Mouse (Mus musculus) midbrain, embryonic 10.5 days (tissue): ENCODE measurements at regions not wholly inside any gene's neighbourhood (a gene's known extent, or its start where the extent isn't known, plus 50 kb on each side); places are given as distances from the start of the nearest gene placed in this dataset.

Experiments used
- DNase-seq: peaks from one replicate; pipeline ENCODE4 v3.0.0-alpha.2; 2017; ENCODE audit warnings: low spot score
- H3K27ac ChIP-seq: fragments of 300-500 bp; sonication (generic); replicated peaks from 2 replicates; pipeline ENCODE4 v1.5.1; 2016; ENCODE audit warnings: mild to moderate bottlenecking
- H3K27me3 ChIP-seq: fragments of 300-500 bp; sonication (generic); 2 replicates; pipeline ENCODE4 v1.6.1; 2016; ENCODE audit warnings: low read depth, mild to moderate bottlenecking; ENCODE audit not compliant: poor library complexity, severe bottlenecking
- H3K36me3 ChIP-seq: fragments of 300-500 bp; sonication (generic); 2 replicates; pipeline ENCODE4 v1.6.1; 2016; ENCODE audit warnings: mild to moderate bottlenecking, moderate library complexity
- H3K4me1 ChIP-seq: fragments of 300-500 bp; sonication (generic); 2 replicates; pipeline ENCODE4 v1.6.1; 2016
- H3K4me3 ChIP-seq: fragments of 300-500 bp; sonication (generic); 2 replicates; pipeline ENCODE4 v1.5.1; 2016; ENCODE audit warnings: mild to moderate bottlenecking, moderate library complexity
- H3K9me3 ChIP-seq: fragments of 300-500 bp; sonication (generic); replicated peaks from 2 replicates; pipeline ENCODE4 v1.6.1; 2016; ENCODE audit warnings: mild to moderate bottlenecking
- WGBS: fragments of 180-500 bp; shearing (Covaris S2); methylation state at CpG from one replicate; pipeline ENCODE4 v1.1.7; 2016; 5-methylcytosine and 5-hydroxymethylcytosine counted together

DNA sequence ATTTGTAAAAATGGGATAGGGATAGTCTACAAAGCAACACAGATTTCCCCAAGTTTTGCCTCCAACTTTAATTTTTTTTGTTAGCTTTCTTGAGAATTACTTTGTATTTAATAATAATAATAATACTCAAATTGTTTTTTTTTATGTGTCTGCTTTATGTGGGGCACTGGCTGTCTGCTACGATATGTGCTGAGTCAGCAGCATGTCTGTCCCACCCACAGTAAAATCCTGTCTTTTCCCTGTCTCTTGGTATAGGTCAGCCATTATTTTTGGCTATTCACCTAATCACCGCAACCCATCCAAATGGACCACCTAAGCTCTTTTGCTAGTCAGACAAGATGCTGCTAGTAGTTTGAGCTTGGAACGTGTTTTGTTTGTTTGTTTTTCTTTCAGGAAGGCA is 473.0 kb downstream of the Hs3st4 start:
- Histone ChIP-seq H3K4me3 (no peak overlapping the region), H3K27me3 (no peaks in the 10 kb centered on the region), H3K36me3 (no peaks in the 10 kb centered on the region), H3K27ac (no peak overlapping the region), H3K4me1 (no peaks in the 10 kb centered on the region), H3K9me3 (no peaks in the 10 kb centered on the region)
- WGBS: 82% methylated on average over 3 of the region's 3 CpGs
- no peak for DNase-seq

DNA sequence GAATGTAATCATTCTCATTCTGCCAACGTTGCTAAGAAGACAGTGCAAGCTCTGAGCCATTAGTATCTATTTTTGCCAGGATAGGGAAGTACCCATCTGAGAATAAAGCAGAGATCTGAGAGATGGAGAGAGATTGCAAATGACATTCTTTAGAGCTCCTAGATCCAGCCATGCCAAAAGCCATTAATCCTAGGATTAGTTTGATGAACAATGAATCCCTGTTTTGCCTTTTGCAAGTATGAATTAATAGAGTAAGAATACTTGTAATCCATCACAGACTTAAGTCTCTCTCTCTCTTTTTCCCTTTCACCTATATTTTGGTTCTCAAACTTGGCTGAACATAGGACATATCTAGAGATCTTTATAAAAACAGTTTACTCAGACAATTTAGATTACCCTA is 504.7 kb downstream of the Hs3st4 start:
- Histone ChIP-seq H3K9me3 (no peaks in the 10 kb centered on the region), H3K27ac (no peak overlapping the region), H3K4me3 (no peak overlapping the region), H3K27me3 (no peaks in the 10 kb centered on the region), H3K36me3 (no peaks in the 10 kb centered on the region), H3K4me1 (no peaks in the 10 kb centered on the region)
- DNase-seq: no peak
- WGBS: 60% methylated on average over 1 of the region's 1 CpGs

DNA sequence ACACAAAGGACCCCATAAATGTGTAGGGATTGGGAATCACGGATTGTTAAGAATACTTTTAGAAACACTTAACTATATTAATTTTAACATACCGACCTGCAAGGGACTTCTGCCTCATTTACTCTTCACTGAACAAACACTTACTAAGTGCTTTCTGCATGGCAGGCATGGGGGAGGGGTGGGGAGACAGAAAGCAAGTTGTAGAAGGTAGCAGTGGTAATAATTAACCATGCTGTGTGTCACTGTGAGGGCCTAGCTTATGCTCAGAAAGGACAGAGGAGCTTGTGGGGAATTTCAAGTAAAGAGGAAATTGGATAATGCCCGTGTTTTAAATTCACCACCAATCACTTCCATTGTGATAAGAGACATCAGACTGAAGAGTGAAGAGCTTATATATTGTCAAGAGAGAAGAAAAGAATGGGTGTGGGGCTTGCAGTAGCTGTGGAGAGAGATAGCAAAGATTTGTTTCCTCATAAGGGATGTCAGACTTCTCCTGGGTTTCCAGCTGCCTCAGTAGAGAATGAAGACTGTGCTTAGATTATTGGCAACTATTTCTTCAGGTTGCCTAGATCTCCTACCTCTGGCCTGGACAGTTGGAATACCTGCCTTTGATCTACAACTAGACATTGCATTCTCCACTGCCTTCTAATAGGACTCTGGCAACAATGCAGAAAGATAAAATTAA is 508.6 kb downstream of the Hs3st4 start:
- no peak for DNase-seq
- Histone ChIP-seq H3K9me3 (no peaks in the 10 kb centered on the region), H3K4me3 (no peak overlapping the region), H3K27ac (no peak overlapping the region), H3K36me3 (no peaks in the 10 kb centered on the region), H3K4me1 (no peaks in the 10 kb centered on the region), H3K27me3 (no peaks in the 10 kb centered on the region)
- 77% methylated on average over 3 of the region's 3 CpGs for WGBS

DNA sequence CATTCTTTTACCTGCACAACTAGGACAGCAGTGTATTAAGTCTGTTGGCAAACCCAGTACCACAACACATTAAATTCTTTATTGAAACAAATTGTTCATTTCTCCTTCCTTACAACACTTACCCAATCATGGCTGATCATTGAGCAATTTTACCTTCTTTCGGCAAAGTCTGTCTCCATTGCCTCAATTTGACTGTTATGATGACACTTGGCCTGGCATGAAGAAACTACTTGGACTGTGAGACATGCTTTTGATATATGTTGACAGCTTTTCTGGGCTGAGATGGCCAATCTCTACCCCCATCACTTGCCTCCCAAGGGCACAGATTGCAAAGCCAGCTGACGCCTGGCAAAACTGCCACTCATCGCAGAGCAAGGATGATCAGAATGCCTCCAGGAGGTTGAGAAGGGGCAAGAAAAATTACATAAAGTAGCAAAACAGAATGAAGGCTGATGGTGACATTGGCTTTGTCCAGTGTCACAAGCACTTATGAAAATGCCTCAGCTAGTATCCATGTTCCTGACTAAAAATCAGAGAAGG is 509.3 kb downstream of the Hs3st4 start:
- H3K36me3 ChIP-seq: no peaks in the 10 kb centered on the region
- no peaks in the 10 kb centered on the region for H3K27me3 ChIP-seq
- no peak overlapping the region for H3K4me3 ChIP-seq
- H3K4me1 ChIP-seq: no peaks in the 10 kb centered on the region
- no peak overlapping the region for H3K27ac ChIP-seq
- DNase-seq: no peak
- WGBS: 94% methylated on average over 3 of the region's 3 CpGs
- no peaks in the 10 kb centered on the region for H3K9me3 ChIP-seq

DNA sequence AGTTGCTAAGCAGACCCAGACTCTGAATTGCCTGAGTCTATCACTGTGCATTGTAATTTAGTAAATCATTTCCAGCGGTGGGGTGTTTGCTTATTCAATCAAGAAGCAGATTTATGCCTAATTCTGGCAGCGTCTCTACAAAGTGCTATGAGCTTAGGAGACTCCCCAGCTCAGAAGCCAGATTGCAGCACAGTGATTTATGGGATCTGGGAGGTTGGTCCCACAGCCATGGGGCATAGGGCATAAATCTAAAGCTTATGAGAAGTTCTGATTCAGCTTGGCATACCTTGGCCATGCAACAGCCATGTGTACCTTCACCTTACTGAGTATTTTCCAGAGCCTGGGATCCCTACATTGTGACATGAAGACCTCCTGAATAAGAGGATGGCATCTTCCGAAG is 518.0 kb downstream of the Hs3st4 start:
- no peaks in the 10 kb centered on the region for H3K4me1 ChIP-seq
- no peak overlapping the region for H3K4me3 ChIP-seq
- WGBS: 82% methylated on average over 3 of the region's 3 CpGs
- no peaks in the 10 kb centered on the region for H3K36me3 ChIP-seq
- no peak for DNase-seq
- H3K27ac ChIP-seq: no peak overlapping the region
- H3K9me3 ChIP-seq: no peaks in the 10 kb centered on the region
- no peaks in the 10 kb centered on the region for H3K27me3 ChIP-seq

DNA sequence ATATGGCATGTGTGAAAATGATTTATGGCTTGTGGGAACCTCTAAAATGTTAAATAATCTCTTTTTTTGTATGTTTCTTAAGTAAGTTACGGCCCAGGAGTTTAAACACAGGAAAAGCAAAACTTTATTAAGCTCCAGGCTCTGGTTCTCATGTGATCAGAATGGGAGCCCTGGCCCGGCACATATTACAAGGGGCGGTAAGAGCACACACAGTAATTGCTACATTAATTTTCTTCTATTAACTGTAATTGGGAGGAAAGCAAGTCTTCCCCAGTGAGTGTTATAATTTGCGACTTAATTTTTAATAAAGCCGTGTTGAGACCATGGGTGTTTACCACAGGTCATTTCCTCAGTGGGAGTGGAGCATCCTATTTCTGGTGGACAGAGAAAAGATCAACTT is 520.1 kb downstream of the Hs3st4 start:
- Histone ChIP-seq H3K4me1 (no peaks in the 10 kb centered on the region), H3K27ac (no peak overlapping the region), H3K9me3 (no peaks in the 10 kb centered on the region), H3K36me3 (no peaks in the 10 kb centered on the region), H3K27me3 (no peaks in the 10 kb centered on the region), H3K4me3 (no peak overlapping the region)
- 88% methylated on average over 5 of the region's 5 CpGs for WGBS
- no peak for DNase-seq

DNA sequence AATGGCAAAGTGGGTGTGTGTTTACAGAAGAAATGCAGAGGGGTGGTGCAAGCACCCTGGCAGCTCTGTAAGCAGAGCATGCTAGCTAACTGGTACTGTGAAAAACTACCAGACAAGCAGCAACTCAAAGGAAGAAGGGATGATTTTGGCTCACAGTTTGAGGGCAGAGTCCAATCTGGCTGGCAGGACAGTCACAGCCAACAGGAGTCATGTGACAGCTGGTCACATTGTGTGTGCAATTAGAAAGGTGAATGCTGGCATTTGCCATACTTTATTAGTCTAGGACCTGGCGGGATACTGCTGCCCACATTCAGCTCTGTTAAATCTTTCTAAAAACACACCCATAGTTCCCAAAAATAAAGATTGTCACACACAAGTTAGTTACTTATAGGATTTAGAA is 566.4 kb downstream of the Hs3st4 start:
- H3K9me3 ChIP-seq: no peaks in the 10 kb centered on the region

DNA sequence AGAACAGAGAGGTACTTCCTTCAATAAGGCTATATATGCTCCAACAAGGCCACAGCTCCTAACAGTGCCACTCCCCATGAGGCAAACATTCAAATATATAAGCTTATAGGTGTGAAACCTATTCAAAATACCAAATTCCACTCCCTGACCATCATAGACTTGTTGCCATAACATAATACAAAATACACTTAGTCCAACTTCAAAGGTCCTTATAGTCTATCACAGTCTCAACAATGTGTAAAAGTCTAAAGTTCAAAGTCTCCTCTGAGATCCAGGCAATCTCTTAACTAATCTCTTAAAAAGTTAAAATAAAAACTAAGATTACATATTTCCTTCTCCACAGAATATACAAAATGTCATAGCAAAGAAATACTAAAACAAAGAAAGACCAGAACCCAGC is 574.5 kb downstream of the Hs3st4 start:
- Histone ChIP-seq H3K27ac (no peak overlapping the region), H3K27me3 (no peaks in the 10 kb centered on the region), H3K9me3 (no peaks in the 10 kb centered on the region), H3K36me3 (no peaks in the 10 kb centered on the region), H3K4me1 (no peaks in the 10 kb centered on the region), H3K4me3 (no peak overlapping the region)
- no peak for DNase-seq

More for the DNA sequence above, 566.4 kb downstream of the Hs3st4 start:
- WGBS: 85% methylated on average over 1 of the region's 1 CpGs
- Histone ChIP-seq H3K4me3 (no peak overlapping the region), H3K27me3 (no peaks in the 10 kb centered on the region), H3K36me3 (no peaks in the 10 kb centered on the region), H3K4me1 (no peaks in the 10 kb centered on the region), H3K27ac (no peak overlapping the region)
- DNase-seq: no peak

DNA sequence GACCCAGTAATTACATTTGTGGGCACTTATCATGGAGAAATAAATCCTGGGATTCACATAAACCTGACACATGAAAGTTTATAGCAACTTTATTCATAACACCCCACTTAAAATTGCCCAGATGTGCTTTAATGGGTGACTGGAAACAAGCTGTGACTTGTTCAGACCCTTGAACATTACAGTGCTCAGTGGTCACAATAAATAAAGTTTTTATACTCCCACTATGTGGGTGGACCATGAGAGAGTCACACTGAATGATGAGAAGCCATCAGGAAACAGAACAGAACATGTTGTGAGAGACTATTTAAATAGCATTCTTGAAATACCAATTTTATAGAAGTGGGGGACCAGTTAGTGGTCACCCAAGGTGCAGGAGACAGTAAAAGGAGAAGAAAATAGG is 588.1 kb downstream of the Hs3st4 start:
- no peak for DNase-seq
- Histone ChIP-seq H3K36me3 (no peaks in the 10 kb centered on the region), H3K4me1 (no peaks in the 10 kb centered on the region), H3K9me3 (no peaks in the 10 kb centered on the region), H3K27ac (no peak overlapping the region), H3K27me3 (no peaks in the 10 kb centered on the region), H3K4me3 (no peak overlapping the region)

DNA sequence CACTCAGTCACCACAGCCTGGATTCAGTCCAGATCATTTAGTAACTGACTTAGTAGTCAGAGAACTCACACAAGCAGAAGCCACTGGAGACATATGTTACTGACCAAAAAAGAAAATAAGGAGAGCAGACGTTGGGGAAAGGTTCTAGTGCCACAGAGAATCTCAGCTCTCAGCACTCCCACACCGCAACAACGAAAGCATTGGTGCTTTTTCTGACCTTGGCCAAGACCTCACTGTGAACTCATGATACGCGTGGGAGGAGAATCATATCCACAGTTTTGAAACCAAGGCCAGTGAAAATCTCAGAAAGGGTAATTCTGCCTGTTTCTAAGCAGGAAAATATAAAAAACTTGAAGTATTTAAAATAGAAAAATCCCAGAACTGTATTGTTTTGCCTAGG is 591.0 kb downstream of the Hs3st4 start:
- Histone ChIP-seq H3K9me3 (no peaks in the 10 kb centered on the region), H3K36me3 (no peaks in the 10 kb centered on the region), H3K27me3 (no peaks in the 10 kb centered on the region), H3K4me1 (no peaks in the 10 kb centered on the region), H3K27ac (no peak overlapping the region), H3K4me3 (no peak overlapping the region)
- 90% methylated on average over 5 of the region's 5 CpGs for WGBS
- no peak for DNase-seq

DNA sequence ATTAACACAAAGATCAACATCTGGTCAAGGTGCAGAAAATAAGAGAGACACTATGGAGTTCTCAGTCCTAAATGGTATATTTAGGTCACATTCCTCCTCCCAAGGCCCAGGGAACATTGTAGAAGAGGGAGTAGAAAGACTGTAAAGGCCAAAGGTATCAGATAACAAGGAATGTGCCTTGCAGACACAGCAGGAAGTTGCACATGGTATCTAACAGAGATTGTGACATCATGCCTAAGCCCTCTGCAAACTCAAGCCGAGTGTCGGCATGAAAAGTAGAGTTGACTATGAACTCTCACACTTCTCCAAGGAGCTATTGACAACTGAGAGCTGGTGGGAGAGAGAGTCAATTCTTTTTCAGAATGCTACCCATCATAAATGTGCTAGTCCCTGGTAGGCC is 598.7 kb downstream of the Hs3st4 start:
- Histone ChIP-seq H3K4me1 (peaks cover 8% of the 10 kb centered on the region), H3K4me3 (no peak overlapping the region), H3K36me3 (no peaks in the 10 kb centered on the region), H3K9me3 (no peaks in the 10 kb centered on the region), H3K27ac (no peak overlapping the region), H3K27me3 (no peaks in the 10 kb centered on the region)
- 86% methylated on average over 2 of the region's 2 CpGs for WGBS
- no peak for DNase-seq

DNA sequence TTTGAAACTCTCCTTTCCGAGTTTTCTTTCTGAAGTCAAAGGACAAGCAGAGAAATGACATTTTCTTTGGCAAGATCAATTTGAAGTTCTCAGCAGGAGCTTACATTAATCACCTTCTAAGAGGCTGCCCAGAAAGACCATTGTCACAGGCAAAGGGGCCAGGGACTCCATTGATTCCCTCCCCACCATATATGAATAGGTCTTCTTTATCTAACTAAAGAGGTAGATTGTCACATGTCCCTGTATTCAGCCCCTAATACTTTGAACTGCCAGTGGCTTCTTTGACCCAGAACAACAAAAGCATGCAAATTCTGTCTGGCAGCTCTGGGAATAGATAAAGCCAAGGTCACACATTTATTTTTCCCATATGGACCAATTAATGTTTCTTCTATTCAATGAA is 602.6 kb downstream of the Hs3st4 start:
- no peak overlapping the region for H3K27ac ChIP-seq
- H3K4me1 ChIP-seq: peaks cover 8% of the 10 kb centered on the region

DNA sequence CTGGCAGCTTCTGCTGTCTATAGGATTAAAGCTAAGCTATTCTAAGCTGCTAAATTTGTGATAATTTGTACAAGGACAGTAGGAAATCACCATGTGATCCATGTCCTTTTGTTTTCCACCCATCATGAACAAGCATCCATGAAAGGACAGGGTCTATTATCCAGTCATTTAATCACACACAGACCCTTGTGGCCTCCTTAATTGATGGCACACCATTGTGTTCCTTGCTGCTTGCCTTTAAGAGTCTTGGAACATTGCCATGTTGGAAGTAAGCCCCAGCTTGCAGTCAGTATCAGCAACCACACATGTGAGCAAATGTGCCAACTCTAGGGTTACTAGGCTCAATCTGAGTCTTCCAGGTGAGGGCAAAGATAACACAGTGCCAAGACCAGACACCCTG is 608.7 kb downstream of the Hs3st4 start:
- no peak overlapping the region for H3K4me3 ChIP-seq
- H3K36me3 ChIP-seq: no peaks in the 10 kb centered on the region
- H3K27me3 ChIP-seq: no peaks in the 10 kb centered on the region
- no peaks in the 10 kb centered on the region for H3K9me3 ChIP-seq
- H3K27ac ChIP-seq: no peak overlapping the region
- no peaks in the 10 kb centered on the region for H3K4me1 ChIP-seq
- no peak for DNase-seq

More for the DNA sequence above, 602.6 kb downstream of the Hs3st4 start:
- Histone ChIP-seq H3K4me3 (no peak overlapping the region), H3K27me3 (no peaks in the 10 kb centered on the region), H3K36me3 (no peaks in the 10 kb centered on the region), H3K9me3 (no peaks in the 10 kb centered on the region)
- DNase-seq: no peak
- 54% methylated on average over 1 of the region's 1 CpGs for WGBS

DNA sequence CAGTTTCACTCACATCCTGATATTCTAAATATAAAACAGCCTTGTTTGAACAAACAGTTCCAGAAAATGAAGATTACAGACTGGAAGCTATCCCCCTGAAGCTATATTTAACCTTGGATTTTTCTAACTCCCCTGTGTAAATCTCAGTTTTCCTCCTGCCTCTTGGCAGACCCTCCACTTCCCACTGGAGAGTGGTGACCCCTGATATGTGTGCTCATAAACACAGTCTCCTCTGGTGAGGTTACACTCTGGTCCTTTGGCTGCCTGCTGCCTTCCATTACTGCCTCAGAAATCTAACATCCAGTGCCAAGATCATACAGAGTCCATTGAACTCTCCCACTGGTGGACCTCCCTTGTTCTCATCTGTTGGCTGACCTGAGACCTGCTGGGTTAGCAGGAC is 610.8 kb downstream of the Hs3st4 start:
- Histone ChIP-seq H3K4me3 (no peak overlapping the region), H3K4me1 (no peaks in the 10 kb centered on the region), H3K9me3 (no peaks in the 10 kb centered on the region), H3K27ac (no peak overlapping the region), H3K36me3 (no peaks in the 10 kb centered on the region), H3K27me3 (no peaks in the 10 kb centered on the region)
- DNase-seq: no peak
